Mouse (Mus musculus): ENCODE results near the gene Chchd2. TPM values are rescaled to one million over a fixed set of nuclear protein-coding genes. Genes with fewer than 3 reads are reported as not detected.
A peak's percentile ranks its signal among the peaks of the same experiment; 100 is the strongest.
"Not testable (repeated sequence)": the region's sequence is repeated elsewhere in the genome, so short reads cannot be mapped to it uniquely, and the experiment has no call there.

Chchd2 gene
- total and polyA plus RNA-seq, 3 experiments: 78.3 to 586 (median 342) TPM

DNA sequence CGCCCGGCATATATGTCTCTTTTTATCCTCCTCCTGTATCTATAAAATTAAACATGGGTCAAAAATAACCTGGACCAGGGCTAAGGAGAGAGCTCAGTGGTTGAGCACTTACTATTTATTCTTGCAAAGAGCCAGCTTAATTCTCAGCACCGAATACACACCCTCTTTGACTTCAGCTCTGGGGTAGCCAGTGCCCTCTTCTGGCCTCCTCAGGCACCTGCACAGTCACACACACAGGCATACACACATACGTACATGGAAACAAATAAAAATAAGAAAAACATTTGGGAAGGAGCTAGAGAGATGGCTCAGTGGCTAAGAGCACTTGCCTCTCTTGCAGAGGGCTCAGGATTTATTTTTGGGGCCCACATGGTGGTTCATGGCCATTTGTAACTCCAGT lies 34.7 kb upstream of the Chchd2 start:
- Histone ChIP-seq H3K4me1 (ENCODE audit: insufficient read depth, low read depth, low read length) (peaks cover 23% of the 10 kb centered on the region), H3K36me3 (replicated peaks) (no peaks in the 10 kb centered on the region), H3K27me3 (ENCODE audit: insufficient read depth, low read length) (no peaks in the 10 kb centered on the region), H3K9me3 (replicated peaks) (no peaks in the 10 kb centered on the region), H3K4me3 (ENCODE audit: low read depth, low read length) (no peak overlapping the region)
- ATAC-seq (ENCODE audit: extremely low read depth, insufficient number of reproducible peaks, low FRiP score, poor library complexity, severe bottlenecking) (no peak), DNase-seq (ENCODE audit: low spot score) (no peak)
- TF ChIP-seq POLR2AphosphoS5 (IDR thresholded peaks at IDR 0.05; ENCODE audit: insufficient replicate concordance, low read depth, low read length): no peak
- TF ChIP-seq CTCF (IDR thresholded peaks at IDR 0.05; ENCODE audit: low read depth, low read length): no peak
- no peak for TF ChIP-seq GATA2 (IDR thresholded peaks at IDR 0.05; ENCODE audit: borderline replicate concordance, low read depth, low read length)
- TF ChIP-seq TAL1 (conservative IDR thresholded peaks at IDR 0.05; ENCODE audit: low read depth, low read length): no peak
- no peak for TF ChIP-seq GATA1 (IDR thresholded peaks at IDR 0.05; ENCODE audit: borderline replicate concordance, low read length)

DNA sequence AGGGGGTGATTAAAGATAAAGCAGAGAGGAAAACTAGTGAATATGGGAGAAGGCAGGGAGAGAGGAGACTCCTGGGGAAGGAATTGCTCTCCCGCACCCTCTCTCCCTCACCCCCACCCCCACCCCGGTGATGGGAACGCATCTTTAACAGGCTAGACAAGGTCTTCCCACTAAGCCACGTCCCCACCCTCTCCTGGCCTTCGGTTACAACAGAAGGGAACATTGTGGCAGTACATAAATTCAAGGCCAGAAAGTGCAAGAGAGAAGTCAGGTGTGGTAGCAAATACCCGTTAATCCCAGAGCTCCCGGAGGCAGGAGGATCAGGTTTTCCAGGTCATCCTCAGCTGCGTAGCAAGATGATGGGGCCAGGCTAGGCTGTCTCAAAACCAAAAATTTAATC lies 32.0 kb upstream of the Chchd2 start:
- TF ChIP-seq POLR2AphosphoS5 (IDR thresholded peaks at IDR 0.05; ENCODE audit: insufficient replicate concordance, low read depth, low read length) (no peak), TAL1 (conservative IDR thresholded peaks at IDR 0.05; ENCODE audit: low read depth, low read length) (no peak), GATA1 (IDR thresholded peaks at IDR 0.05; ENCODE audit: borderline replicate concordance, low read length) (no peak), CTCF (IDR thresholded peaks at IDR 0.05; ENCODE audit: low read depth, low read length) (no peak)
- no peaks in the 10 kb centered on the region for H3K27me3 ChIP-seq (ENCODE audit: insufficient read depth, low read length)
- no peak overlapping the region; the same call in 1 of the 2 replicates for H3K4me3 ChIP-seq (ENCODE audit: low read depth, low read length)
- no peaks in the 10 kb centered on the region for H3K36me3 ChIP-seq (replicated peaks)
- H3K4me1 ChIP-seq (ENCODE audit: insufficient read depth, low read depth, low read length): peaks cover 26% of the 10 kb centered on the region
- H3K9me3 ChIP-seq (replicated peaks): no peaks in the 10 kb centered on the region
- ATAC-seq (ENCODE audit: extremely low read depth, insufficient number of reproducible peaks, low FRiP score, poor library complexity, severe bottlenecking) (no peak), DNase-seq (ENCODE audit: low spot score) (no peak)

DNA sequence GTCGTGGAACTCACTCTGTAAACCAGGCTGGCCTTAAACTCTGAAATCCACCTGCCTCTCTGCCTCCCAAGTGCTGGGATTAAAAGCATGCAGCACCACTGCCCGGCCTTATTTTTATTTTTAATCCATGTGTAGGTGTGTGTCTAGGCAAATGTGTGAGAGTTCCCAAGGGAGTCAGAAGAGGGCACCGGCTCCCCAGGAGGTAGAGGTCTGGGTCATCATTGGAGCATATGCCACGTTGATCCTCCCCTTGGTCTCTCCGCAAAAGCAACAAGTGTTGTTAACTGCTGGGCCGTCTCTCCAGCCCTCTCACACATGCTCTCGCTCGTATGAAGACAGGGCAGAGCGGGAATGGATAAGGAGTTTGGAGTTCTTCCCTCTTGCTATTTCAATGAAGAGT lies 31.5 kb upstream of the Chchd2 start:
- no peak for TF ChIP-seq GATA1 (IDR thresholded peaks at IDR 0.05; ENCODE audit: borderline replicate concordance, low read length)
- no peak for TF ChIP-seq GATA2 (IDR thresholded peaks at IDR 0.05; ENCODE audit: borderline replicate concordance, low read depth, low read length)
- TF ChIP-seq CTCF (IDR thresholded peaks at IDR 0.05; ENCODE audit: low read depth, low read length): no peak
- TF ChIP-seq POLR2AphosphoS5 (IDR thresholded peaks at IDR 0.05; ENCODE audit: insufficient replicate concordance, low read depth, low read length): no peak
- TF ChIP-seq TAL1 (conservative IDR thresholded peaks at IDR 0.05; ENCODE audit: low read depth, low read length): no peak
- peaks cover 32% of the 10 kb centered on the region for H3K4me1 ChIP-seq (ENCODE audit: insufficient read depth, low read depth, low read length)
- H3K36me3 ChIP-seq (replicated peaks): no peaks in the 10 kb centered on the region
- no peaks in the 10 kb centered on the region for H3K9me3 ChIP-seq (replicated peaks)
- no peak for DNase-seq (ENCODE audit: low spot score)
- H3K27me3 ChIP-seq (ENCODE audit: insufficient read depth, low read length): no peaks in the 10 kb centered on the region
- peak overlapping the region; percentile 33; the same call in 1 of the 2 replicates for H3K4me3 ChIP-seq (ENCODE audit: low read depth, low read length)
- 0 out of 2 replicates have a peak, but pooled peaks have one; percentile 51 for ATAC-seq (ENCODE audit: extremely low read depth, insufficient number of reproducible peaks, low FRiP score, poor library complexity, severe bottlenecking)

DNA sequence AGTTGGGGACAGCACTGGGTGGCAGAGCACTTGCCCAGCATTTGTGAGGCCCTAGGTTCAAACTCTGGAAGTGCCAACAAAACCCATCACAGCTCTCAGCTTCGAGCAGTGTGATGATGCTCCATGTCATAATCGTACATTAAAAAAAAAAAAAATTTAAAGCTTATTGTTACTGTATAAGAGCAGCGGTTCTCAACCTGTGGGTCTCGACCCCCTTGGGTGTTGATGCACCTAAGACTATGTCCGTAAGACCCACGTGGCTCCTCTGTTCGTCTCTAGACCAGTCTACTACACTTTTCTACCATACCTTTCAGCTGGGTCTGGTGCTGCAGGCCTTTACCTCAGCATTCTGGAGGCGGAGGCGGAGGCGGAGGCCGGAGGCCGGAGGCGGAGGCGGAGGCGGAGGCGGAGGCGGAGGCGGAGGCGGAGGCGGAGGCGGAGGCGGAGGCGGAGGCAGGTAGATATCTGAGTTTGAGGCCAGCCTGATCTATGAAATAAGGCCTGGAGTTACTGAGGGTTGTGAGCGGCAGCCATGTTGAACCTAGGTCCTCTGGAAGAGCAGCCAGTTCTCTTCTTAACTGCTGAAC lies 30.9 kb upstream of the Chchd2 start:
- Histone ChIP-seq H3K36me3 (replicated peaks) (no peaks in the 10 kb centered on the region), H3K27me3 (ENCODE audit: insufficient read depth, low read length) (no peaks in the 10 kb centered on the region), H3K9me3 (replicated peaks) (no peaks in the 10 kb centered on the region), H3K4me1 (ENCODE audit: insufficient read depth, low read depth, low read length) (peaks cover 33% of the 10 kb centered on the region), H3K4me3 (ENCODE audit: low read depth, low read length) (peak overlapping the region; percentile 33; the same call in 1 of the 2 replicates)
- peak; percentile 11 for DNase-seq (ENCODE audit: low spot score)
- peak; percentile 64 for ATAC-seq (ENCODE audit: extremely low read depth, insufficient number of reproducible peaks, low FRiP score, poor library complexity, severe bottlenecking)
- TF ChIP-seq TAL1 (conservative IDR thresholded peaks at IDR 0.05; ENCODE audit: low read depth, low read length) (no peak), GATA2 (IDR thresholded peaks at IDR 0.05; ENCODE audit: borderline replicate concordance, low read depth, low read length) (no peak), GATA1 (IDR thresholded peaks at IDR 0.05; ENCODE audit: borderline replicate concordance, low read length) (no peak), POLR2AphosphoS5 (IDR thresholded peaks at IDR 0.05; ENCODE audit: insufficient replicate concordance, low read depth, low read length) (no peak), CTCF (IDR thresholded peaks at IDR 0.05; ENCODE audit: low read depth, low read length) (no peak)

DNA sequence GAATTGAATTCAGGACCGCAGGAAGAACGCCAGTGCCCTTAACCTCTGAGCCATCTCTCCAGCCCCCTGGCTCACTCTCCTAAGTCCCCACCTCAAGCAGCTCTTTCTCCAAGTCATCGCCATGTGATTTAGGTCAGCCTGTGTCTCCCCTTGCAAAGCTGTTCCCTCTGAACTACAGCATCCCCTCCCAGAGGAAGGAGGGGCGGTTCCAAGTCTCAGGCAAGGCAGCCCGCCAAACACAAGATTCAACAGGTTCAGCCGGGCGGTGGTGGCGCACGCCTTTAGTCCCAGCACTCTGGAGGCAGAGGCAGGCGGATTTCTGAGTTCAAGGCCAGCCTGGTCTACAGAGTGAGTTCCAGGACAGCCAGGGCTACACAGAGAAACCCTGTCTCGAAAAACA lies 28.2 kb upstream of the Chchd2 start:
- not testable (repeated sequence) for H3K36me3 ChIP-seq (replicated peaks)

DNA sequence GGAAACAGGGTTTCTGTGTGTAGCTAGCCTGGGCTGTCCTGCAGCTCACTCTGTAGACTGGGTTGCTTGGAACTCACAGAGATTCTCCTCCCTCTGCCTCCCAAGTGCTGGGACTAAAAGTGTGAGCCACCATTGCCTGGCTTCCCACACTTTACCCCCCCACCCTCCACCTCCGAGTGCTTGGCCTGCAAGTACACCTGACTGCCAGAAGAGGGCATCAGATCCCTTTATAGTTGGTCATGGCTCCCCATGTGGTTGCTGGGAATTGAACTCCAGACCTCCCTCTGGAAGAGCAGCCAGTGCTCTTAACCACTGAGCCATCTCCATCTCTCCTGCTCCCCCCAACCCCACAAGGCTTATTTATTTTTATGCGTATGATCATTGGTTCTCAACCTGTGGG lies 26.8 kb upstream of the Chchd2 start:
- DNase-seq (ENCODE audit: low spot score) (no peak), ATAC-seq (ENCODE audit: extremely low read depth, insufficient number of reproducible peaks, low FRiP score, poor library complexity, severe bottlenecking) (no peak)
- TF ChIP-seq CTCF (IDR thresholded peaks at IDR 0.05; ENCODE audit: low read depth, low read length) (peak; percentile 73), TAL1 (conservative IDR thresholded peaks at IDR 0.05; ENCODE audit: low read depth, low read length) (no peak)
- H3K9me3 ChIP-seq (replicated peaks): no peaks in the 10 kb centered on the region
- H3K4me1 ChIP-seq (ENCODE audit: insufficient read depth, low read depth, low read length): peaks cover 37% of the 10 kb centered on the region
- H3K36me3 ChIP-seq (replicated peaks): no peaks in the 10 kb centered on the region
- H3K27me3 ChIP-seq (ENCODE audit: insufficient read depth, low read length): no peaks in the 10 kb centered on the region
- no peak overlapping the region for H3K4me3 ChIP-seq (ENCODE audit: low read depth, low read length)

More for the DNA sequence above, 28.2 kb upstream of the Chchd2 start:
- H3K4me3 ChIP-seq (ENCODE audit: low read depth, low read length); H3K9me3 ChIP-seq (replicated peaks); ATAC-seq (ENCODE audit: extremely low read depth, insufficient number of reproducible peaks, low FRiP score, poor library complexity, severe bottlenecking); H3K27me3 ChIP-seq (ENCODE audit: insufficient read depth, low read length); DNase-seq (ENCODE audit: low spot score): not testable (repeated sequence)
- H3K4me1 ChIP-seq (ENCODE audit: insufficient read depth, low read depth, low read length): peaks cover 33% of the 10 kb centered on the region

DNA sequence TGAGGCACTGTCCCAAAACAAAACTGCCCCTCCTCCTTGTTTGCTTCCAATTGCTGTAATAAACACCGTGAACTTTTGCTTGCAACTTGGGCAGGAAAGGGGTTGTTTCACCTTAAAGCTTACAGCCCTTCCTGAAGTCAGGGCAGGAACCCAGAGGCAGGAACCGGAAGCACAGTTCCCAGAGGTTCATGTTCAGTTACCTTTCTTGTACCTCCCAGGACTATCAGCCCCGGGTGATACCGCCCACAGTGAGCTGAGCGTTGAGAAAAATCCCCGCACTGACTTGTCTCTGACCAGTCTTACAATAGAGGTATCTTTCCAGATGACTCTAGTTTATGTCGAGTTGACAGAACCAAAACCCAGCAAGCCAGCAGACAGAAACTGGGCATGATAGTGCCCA lies 22.3 kb upstream of the Chchd2 start:
- TF ChIP-seq TAL1 (conservative IDR thresholded peaks at IDR 0.05; ENCODE audit: low read depth, low read length): no peak
- no peak for TF ChIP-seq GATA2 (IDR thresholded peaks at IDR 0.05; ENCODE audit: borderline replicate concordance, low read depth, low read length)
- no peak for TF ChIP-seq POLR2AphosphoS5 (IDR thresholded peaks at IDR 0.05; ENCODE audit: insufficient replicate concordance, low read depth, low read length)
- no peak for TF ChIP-seq GATA1 (IDR thresholded peaks at IDR 0.05; ENCODE audit: borderline replicate concordance, low read length)
- no peak for TF ChIP-seq CTCF (IDR thresholded peaks at IDR 0.05; ENCODE audit: low read depth, low read length)
- Histone ChIP-seq H3K9me3 (replicated peaks) (no peaks in the 10 kb centered on the region), H3K4me1 (ENCODE audit: insufficient read depth, low read depth, low read length) (peaks cover 45% of the 10 kb centered on the region), H3K27me3 (ENCODE audit: insufficient read depth, low read length) (no peaks in the 10 kb centered on the region), H3K36me3 (replicated peaks) (no peaks in the 10 kb centered on the region), H3K4me3 (ENCODE audit: low read depth, low read length) (no peak overlapping the region)
- no peak for ATAC-seq (ENCODE audit: extremely low read depth, insufficient number of reproducible peaks, low FRiP score, poor library complexity, severe bottlenecking)
- no peak for DNase-seq (ENCODE audit: low spot score)

All from G1E (cell line).